Mouse (Mus musculus) lung, embryonic 16.5 days (tissue): ENCODE results near the gene Irf2. TPM values are rescaled to one million over a fixed set of nuclear protein-coding genes. Genes with fewer than 3 reads are reported as not detected.

ENCODE experiments used
- ATAC-seq: fragments of 200-750 bp; cut with Nextera tagmentation; 2 replicates; pipeline ENCODE4 v1.8.0; 2017; ENCODE audit warnings: low read depth, mild to moderate bottlenecking, moderate library complexity
- H3K27ac ChIP-seq: fragments of 300-500 bp; sonication (generic); 2 replicates; pipeline ENCODE4 v1.5.1; 2014; ENCODE audit warnings: mild to moderate bottlenecking, control low read depth, low read length
- H3K27me3 ChIP-seq: fragments of 300-500 bp; sonication (generic); 2 replicates; pipeline ENCODE4 v1.6.1; 2014; ENCODE audit warnings: low read depth, low read length, mixed read lengths; ENCODE audit not compliant: control insufficient read depth, insufficient read depth
- H3K36me3 ChIP-seq: fragments of 300-500 bp; sonication (generic); 2 replicates; pipeline ENCODE4 v1.6.1; 2014; ENCODE audit warnings: low read length; ENCODE audit not compliant: control insufficient read depth, insufficient read depth
- H3K4me1 ChIP-seq: fragments of 300-500 bp; sonication (generic); replicated peaks from 2 replicates; pipeline ENCODE4 v1.6.1; 2014; ENCODE audit warnings: low read length, mixed read lengths; ENCODE audit not compliant: control insufficient read depth, insufficient read depth
- H3K4me2 ChIP-seq: fragments of 300-500 bp; sonication (generic); 2 replicates; pipeline ENCODE4 v1.6.1; 2014; ENCODE audit warnings: low read depth, low read length, control low read depth
- H3K4me3 ChIP-seq: fragments of 300-500 bp; sonication (generic); 2 replicates; pipeline ENCODE4 v1.5.1; 2014; ENCODE audit warnings: mild to moderate bottlenecking, low read length, control low read depth
- H3K9ac ChIP-seq: fragments of 300-500 bp; sonication (generic); 2 replicates; pipeline ENCODE4 v1.6.1; 2014; ENCODE audit warnings: low read length, control low read depth
- H3K9me3 ChIP-seq: fragments of 300-500 bp; sonication (generic); 2 replicates; pipeline ENCODE4 v1.6.1; 2016; ENCODE audit warnings: low read length; ENCODE audit not compliant: control insufficient read depth
- WGBS: fragments of 180-500 bp; shearing (Covaris S2); extraction: QIAGEN DNeasy Blood & Tissue Kit; methylation state at CpG from one replicate; pipeline ENCODE4 v1.1.7; 2014; 5-methylcytosine and 5-hydroxymethylcytosine counted together
- polyA plus RNA-seq: library from polyadenylated mRNA; unstranded; fragments of >200 nt; fragmentation: Nextera tagmentation; extraction: Ambion mirVana; gene quantifications from 2 replicates; pipeline ENCODE4 v1.2.1, GENCODE M21; 2015

Gene Irf2
- polyA plus RNA-seq, 1 experiment from 2014 or later = 38.3 TPM

GRCm38 (mm10) chr8:46845891-46846290 lies 106.4 kb downstream of the Irf2 start:
- Histone ChIP-seq H3K4me3 (no peak overlapping the region), H3K36me3 (peaks cover 13% of the 10 kb centered on the region), H3K27ac (peak overlapping the region; percentile 82), H3K4me2 (no peak overlapping the region), H3K9ac (no peak overlapping the region), H3K27me3 (no peaks in the 10 kb centered on the region), H3K9me3 (no peaks in the 10 kb centered on the region), H3K4me1 (peaks cover 37% of the 10 kb centered on the region)
- WGBS = 81% methylated on average over 9 of the region's 9 CpGs
- no peak for ATAC-seq

- H3K4me2 ChIP-seq = no peak overlapping the region
- H3K4me1 ChIP-seq = peaks cover 34% of the 10 kb centered on the region
- no peaks in the 10 kb centered on the region for H3K27me3 ChIP-seq
- no peaks in the 10 kb centered on the region for H3K9me3 ChIP-seq
- peaks cover 13% of the 10 kb centered on the region for H3K36me3 ChIP-seq
- ATAC-seq = no peak
- H3K9ac ChIP-seq = no peak overlapping the region
- H3K4me3 ChIP-seq = no peak overlapping the region
- 95% methylated on average over 5 of the region's 5 CpGs for WGBS
- no peak overlapping the region for H3K27ac ChIP-seq
Observed at GRCm38 (mm10) chr8:46846893-46847292, 107.4 kb downstream of the Irf2 start.

GRCm38 (mm10) chr8:46848011-46848641 lies 108.6 kb downstream of the Irf2 start:
- WGBS = 63% methylated on average over 6 of the region's 6 CpGs
- no peaks in the 10 kb centered on the region for H3K9me3 ChIP-seq

GRCm38 (mm10) chr8:46848931-46849330 lies 109.4 kb downstream of the Irf2 start:
- Histone ChIP-seq H3K36me3 (peaks cover 13% of the 10 kb centered on the region), H3K4me1 (peaks cover 16% of the 10 kb centered on the region), H3K9me3 (no peaks in the 10 kb centered on the region), H3K9ac (no peak overlapping the region), H3K27me3 (no peaks in the 10 kb centered on the region), H3K27ac (peak overlapping the region; percentile 53), H3K4me2 (no peak overlapping the region), H3K4me3 (no peak overlapping the region)
- WGBS = 50% methylated on average over 6 of the region's 6 CpGs
- ATAC-seq = no peak

More at GRCm38 (mm10) chr8:46848011-46848641, 108.6 kb downstream of the Irf2 start:
- no peak for ATAC-seq
- no peak overlapping the region for H3K27ac ChIP-seq
- peaks cover 23% of the 10 kb centered on the region for H3K4me1 ChIP-seq
- no peak overlapping the region for H3K4me2 ChIP-seq
- no peak overlapping the region for H3K9ac ChIP-seq
- no peak overlapping the region for H3K4me3 ChIP-seq
- H3K36me3 ChIP-seq = peaks cover 13% of the 10 kb centered on the region
- H3K27me3 ChIP-seq = no peaks in the 10 kb centered on the region

GRCm38 (mm10) chr8:46849458-46849857 lies 109.9 kb downstream of the Irf2 start:
- peaks cover 11% of the 10 kb centered on the region for H3K4me1 ChIP-seq
- no peak overlapping the region for H3K4me3 ChIP-seq
- no peak overlapping the region for H3K4me2 ChIP-seq
- H3K9me3 ChIP-seq = no peaks in the 10 kb centered on the region
- no peaks in the 10 kb centered on the region for H3K27me3 ChIP-seq
- no peak for ATAC-seq
- WGBS = 28% methylated on average over 2 of the region's 2 CpGs
- peaks cover 13% of the 10 kb centered on the region for H3K36me3 ChIP-seq
- no peak overlapping the region for H3K9ac ChIP-seq
- H3K27ac ChIP-seq = peak overlapping the region; percentile 53

GRCm38 (mm10) chr8:46850258-46850897 lies 110.8 kb downstream of the Irf2 start:
- no peak overlapping the region for H3K4me2 ChIP-seq
- WGBS = 76% methylated on average over 6 of the region's 6 CpGs
- no peak overlapping the region for H3K9ac ChIP-seq
- H3K4me3 ChIP-seq = no peak overlapping the region
- H3K27ac ChIP-seq = no peak overlapping the region
- no peaks in the 10 kb centered on the region for H3K9me3 ChIP-seq
- H3K27me3 ChIP-seq = no peaks in the 10 kb centered on the region
- H3K4me1 ChIP-seq = peaks cover 10% of the 10 kb centered on the region
- peaks cover 13% of the 10 kb centered on the region for H3K36me3 ChIP-seq
- ATAC-seq = no peak

GRCm38 (mm10) chr8:46851560-46851959 lies 112.0 kb downstream of the Irf2 start:
- peaks cover 6% of the 10 kb centered on the region for H3K36me3 ChIP-seq
- no peak overlapping the region for H3K9ac ChIP-seq
- 53% methylated on average over 4 of the region's 4 CpGs for WGBS
- H3K9me3 ChIP-seq = no peaks in the 10 kb centered on the region
- no peak overlapping the region for H3K4me3 ChIP-seq
- H3K27me3 ChIP-seq = no peaks in the 10 kb centered on the region
- no peak overlapping the region for H3K4me2 ChIP-seq
- peak; percentile 24; the same call in 1 of the 2 replicates for ATAC-seq
- H3K27ac ChIP-seq = no peak overlapping the region
- peaks cover 10% of the 10 kb centered on the region for H3K4me1 ChIP-seq

- no peak overlapping the region for H3K9ac ChIP-seq
- no peaks in the 10 kb centered on the region for H3K27me3 ChIP-seq
- H3K27ac ChIP-seq = no peak overlapping the region
- peaks cover 6% of the 10 kb centered on the region for H3K36me3 ChIP-seq
- H3K9me3 ChIP-seq = no peaks in the 10 kb centered on the region
- H3K4me2 ChIP-seq = no peak overlapping the region
- no peak for ATAC-seq
- H3K4me1 ChIP-seq = peaks cover 10% of the 10 kb centered on the region
- no peak overlapping the region for H3K4me3 ChIP-seq
- 73% methylated on average over 11 of the region's 11 CpGs for WGBS
Observed at GRCm38 (mm10) chr8:46852377-46852776, 112.8 kb downstream of the Irf2 start.

- Histone ChIP-seq H3K27ac (0 out of 2 replicates have a peak overlapping the region, but pooled peaks have one; percentile 51), H3K4me2 (no peak overlapping the region), H3K9me3 (peaks cover 5% of the 10 kb centered on the region), H3K4me3 (no peak overlapping the region), H3K27me3 (no peaks in the 10 kb centered on the region), H3K9ac (no peak overlapping the region), H3K4me1 (peaks cover 4% of the 10 kb centered on the region), H3K36me3 (no peaks in the 10 kb centered on the region)
- ATAC-seq = peak; percentile 26; the same call in 1 of the 2 replicates
- WGBS = 28% methylated on average over 7 of the region's 7 CpGs
Observed at GRCm38 (mm10) chr8:46859164-46859846, 119.8 kb downstream of the Irf2 start.
